Mouse (Mus musculus): ENCODE measurements around the gene Dlx2.

Dlx2 gene

DNA sequence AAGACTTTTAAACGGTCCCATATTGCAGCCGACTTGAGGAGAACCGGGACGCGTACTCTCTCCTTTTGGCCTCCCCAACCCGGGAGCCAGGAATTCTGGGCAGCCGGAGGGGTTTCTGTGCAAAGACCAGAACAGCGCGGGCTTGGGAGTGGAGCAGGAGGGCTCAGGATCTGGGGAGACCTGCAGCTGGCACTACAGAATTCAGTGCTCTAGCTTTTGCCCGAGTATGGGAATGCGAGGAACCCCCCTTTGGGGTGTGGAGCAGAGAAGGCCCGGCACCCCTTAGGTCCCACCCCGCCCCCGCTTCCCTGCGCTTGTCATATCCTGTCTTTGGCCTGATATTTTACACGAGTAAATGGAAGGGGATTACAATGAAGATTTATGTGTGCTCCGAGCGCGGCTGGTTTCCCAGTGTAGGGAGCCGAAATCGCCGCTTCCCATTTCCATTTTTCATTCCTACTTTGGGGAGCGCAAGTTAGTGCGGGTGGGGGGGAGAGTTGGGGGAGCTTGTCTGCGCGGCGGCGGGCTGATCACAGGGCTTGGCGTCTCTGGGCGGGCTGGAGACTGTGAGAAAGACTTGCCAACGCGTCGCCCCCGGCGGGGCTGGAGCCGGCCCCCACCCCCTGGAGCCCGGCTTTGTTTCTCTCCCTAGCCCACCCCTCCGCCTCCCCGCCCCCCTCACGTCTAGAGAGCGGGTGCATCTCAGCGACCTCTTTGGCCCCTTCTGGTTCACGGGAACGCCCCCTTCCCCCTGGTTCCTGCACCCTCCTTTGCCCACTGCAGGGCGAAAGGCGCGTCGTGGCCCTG lies 5.7 kb downstream of the Dlx2 start:
- CTCF ChIA-PET, result interaction anchor here (0.6 to 0.7 kb wide), 3 partner anchors 289 to 1928 kb away, joined by 3 to 4 read pairs (median 4); no protein-coding TSS in a partner anchor

DNA sequence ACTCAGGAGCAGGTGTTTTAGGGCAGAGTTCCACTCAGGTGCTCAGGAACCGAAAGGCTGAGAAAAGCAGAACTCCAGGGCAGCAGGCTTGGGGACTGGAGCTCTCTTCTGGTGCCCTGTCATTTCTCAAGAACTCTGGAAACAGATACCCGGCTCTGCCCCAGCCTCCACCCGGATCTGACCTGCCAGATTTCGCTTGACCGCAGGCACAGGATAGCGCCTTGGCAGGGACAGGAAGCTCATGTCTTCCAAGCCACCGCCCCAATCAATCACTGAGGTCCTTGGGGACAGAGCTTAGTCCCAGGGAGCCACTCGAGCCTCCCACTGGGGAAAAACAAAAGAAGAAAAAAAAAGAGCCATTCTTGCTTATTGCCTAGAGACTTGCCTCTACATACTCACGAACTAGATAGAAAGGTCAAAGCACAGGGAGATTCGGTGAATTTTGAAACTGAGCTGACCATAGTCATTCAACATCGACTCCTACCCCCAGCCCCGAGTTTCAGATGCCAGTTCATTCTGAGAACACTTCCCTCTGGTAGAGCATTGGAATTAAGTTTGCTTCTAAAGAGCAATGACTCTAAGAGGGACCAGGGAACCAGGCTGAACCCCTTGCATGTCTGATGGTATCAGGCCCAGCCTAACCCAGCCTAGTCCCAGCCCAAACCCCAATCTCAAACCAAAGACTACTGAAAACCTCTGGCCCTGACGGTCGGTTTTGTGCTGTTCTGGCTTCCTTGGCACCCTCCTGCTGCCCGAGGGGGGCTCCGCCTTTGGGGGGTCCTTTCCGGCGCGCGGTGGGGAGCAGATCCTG lies 12.1 kb downstream of the Dlx2 start:
- CTCF ChIA-PET, result no interaction called here

DNA sequence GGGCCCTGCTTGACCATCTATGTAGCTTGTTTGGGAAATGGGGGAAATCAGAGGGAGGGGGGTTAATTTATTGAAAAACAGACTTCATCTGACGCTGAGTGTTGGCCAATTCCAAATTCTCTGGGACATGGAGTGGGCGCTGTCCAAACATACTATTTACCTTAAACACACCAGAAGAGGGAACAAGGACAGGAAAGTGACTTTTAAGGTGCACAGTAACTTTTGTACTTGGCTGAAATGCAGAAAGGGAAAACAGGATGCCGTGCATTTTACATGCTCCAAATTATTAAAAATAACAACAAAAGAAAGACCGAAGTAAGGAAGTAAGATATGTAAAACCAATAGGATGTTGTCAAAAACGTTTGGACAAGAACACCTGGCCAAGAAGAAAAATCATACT lies 13.5 kb downstream of the Dlx2 start:
- CTCF ChIA-PET, result interaction anchor here (0.6 to 1.6 kb wide), 5 partner anchors 10 to 1861 kb away, joined by 3 to 26 read pairs (median 5); no protein-coding TSS in a partner anchor

DNA sequence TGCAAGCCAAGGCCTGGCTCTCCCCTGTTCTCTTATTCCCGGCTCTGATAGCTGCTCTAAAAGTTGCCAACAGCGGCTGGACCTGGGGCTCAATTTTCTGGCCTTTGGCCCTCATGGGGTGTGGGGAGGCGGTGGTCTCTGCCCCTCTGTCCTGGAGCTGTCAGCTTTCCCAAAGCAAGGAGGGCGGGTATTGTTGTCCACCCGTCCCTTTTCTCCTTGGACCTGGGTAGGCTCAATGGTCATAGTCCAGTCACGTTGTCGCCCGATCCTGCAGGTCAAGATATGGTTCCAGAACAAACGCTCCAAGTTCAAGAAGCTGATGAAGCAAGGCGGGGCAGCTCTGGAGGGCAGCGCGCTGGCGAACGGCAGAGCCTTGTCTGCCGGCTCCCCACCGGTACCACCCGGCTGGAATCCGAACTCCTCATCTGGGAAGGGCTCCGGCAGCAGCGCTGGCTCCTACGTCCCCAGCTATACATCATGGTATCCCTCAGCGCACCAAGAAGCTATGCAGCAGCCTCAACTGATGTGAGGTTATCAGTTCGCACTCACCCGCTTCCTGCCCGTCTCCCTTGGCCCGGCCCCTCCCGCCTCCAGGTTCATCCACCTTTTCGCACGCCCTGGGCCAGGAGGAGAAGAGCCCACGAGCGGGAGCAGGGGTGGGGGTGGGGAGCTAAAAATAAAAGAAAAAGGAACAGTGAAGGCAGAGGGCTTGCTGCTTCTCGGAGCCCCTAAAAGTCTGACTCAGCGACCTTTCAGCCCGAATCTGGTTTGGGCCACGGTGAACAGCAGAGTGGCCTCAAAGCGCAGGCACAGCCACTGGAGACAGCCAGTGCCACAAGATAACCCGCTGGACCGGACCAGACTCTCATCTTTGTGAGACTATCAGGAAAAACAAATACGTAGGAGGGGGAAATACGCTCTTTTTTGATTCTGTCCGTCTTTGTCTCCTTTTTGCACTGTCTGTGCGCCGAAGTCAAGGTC lies 14.3 kb downstream of the Dlx2 start:
- CTCF ChIA-PET, result interaction anchor here (0.6 to 1.6 kb wide), 5 partner anchors 10 to 1861 kb away, joined by 3 to 26 read pairs (median 5); no protein-coding TSS in a partner anchor

DNA sequence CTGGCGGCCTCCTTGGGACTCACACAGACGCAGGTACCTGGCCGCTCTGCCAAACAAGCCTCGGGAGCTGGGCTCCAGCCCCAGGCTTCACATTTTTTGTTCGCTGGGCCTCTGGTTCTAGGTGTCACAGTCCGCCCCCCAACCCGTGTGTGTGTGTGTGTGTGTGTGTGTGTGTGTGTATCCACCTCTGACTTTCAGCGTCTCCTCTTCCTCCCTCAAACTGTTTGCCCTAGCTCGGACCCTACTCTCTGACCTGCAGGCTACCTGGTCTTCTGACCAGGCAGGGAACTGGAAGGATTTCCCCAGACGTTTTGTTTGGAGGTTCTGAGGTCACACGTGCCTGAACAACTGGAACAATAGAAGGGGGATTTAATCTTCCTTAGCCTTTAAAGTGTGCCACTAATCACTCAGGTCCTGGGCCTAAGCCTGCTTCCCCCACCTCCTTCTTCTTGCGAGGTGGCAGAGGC lies 15.4 kb downstream of the Dlx2 start:
- CTCF ChIA-PET, result no interaction called here

DNA sequence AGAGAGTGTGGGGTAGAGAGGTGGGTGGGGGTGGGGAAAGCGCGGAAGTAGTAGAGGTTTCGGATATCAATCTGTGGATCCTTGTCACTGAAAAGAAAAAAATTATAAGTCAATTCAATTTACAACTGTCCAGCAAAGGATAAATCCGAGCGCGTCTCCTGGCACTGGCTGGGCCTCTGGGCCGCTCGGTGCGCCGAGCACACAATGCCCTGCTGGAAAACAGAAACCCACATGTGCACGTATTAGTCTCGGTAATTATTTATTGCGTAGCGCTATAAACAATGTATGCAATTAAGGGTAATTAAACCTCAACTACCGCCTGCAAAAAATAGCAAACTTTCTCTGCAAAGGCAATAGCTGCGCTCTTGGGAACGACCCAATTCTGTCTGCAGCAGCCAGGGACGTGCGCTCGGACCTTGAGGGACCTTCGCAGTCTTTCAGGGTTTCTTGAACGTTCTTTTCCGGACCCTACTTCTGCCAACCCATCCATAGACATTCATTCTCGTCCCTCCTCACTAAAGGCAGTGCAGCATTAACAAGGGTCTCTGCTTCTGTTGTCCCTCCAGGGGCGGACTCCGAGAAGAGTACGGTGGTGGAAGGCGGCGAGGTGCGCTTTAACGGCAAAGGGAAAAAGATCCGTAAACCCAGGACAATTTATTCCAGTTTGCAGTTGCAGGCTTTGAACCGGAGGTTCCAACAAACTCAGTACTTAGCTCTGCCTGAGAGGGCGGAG lies 16.0 kb downstream of the Dlx2 start:
- CTCF ChIA-PET, result no interaction called here

DNA sequence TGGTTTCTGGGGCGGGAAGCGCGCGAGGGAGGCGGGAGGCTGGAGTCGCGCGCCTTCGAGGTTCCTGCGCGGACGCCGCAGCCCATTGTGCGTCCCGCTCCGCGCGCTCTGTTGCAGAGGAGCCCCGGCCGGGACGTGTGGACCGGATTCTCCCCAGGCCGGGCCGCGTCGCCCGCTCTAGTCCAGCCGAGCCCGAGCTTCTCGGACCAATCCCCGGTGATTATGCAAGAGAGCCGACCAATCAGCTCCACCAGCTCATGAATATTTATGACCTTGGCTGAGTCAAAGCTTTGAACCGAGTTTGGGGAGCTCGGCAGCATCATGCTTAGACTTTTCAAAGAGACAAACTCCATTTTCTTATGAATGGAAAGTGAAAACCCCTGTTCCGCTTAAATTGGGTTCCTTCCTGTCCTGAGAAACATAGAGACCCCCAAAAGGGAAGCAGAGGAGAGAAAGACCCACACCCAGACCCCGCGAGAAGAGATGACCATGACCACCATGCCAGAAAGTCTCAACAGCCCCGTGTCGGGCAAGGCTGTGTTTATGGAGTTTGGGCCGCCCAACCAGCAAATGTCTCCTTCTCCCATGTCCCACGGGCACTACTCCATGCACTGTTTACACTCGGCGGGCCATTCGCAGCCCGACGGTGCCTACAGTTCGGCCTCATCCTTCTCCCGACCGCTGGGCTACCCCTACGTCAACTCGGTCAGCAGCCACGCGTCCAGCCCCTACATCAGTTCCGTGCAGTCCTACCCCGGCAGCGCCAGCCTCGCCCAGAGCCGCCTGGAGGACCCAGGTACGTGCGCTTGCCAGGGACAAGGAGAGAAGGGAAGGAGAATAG lies 16.8 kb downstream of the Dlx2 start:
- CTCF ChIA-PET, result no interaction called here

DNA sequence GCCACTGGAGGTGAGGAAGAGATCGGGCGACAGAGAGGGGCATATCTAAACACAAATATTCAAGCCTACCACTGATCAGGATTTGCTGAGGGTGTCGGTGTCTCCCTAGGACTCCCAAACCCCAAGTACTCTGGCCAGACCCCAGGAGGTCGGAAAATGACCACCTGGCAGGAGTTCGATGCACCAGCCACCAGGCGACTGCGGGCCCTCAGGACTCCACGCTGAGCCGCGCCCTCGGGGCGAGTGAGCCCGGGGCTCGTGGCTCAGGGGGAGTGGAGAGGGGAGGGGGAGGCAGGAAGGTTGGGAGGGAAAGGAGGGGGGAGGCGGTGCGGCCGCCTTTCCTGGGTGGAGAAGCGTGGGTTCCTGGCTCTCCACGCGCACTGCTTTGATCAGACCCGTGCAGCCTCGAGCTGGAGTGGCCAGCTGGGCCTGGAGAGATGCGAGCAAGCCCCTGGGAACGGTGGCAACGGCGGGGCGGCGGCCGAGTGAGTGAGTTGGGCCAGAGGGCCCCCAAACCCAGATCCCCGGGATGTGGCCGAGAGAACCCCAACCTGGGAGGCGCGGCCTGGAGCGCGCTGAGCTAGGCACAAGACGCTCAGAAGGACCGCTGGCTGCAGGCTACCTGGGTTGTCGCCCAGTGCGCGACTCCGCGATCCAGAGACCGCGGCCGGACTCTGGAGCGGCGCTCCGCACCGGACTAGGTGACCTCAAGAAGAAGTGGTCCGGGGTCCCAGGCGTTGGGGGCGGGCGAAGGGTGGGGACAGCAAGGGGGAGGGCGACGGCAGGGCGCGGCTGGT lies 17.6 kb downstream of the Dlx2 start:
- CTCF ChIA-PET, result interaction anchor here (1.0 kb wide), 1 partner anchor 10 kb away, joined by 5 read pairs; no protein-coding TSS in a partner anchor

DNA sequence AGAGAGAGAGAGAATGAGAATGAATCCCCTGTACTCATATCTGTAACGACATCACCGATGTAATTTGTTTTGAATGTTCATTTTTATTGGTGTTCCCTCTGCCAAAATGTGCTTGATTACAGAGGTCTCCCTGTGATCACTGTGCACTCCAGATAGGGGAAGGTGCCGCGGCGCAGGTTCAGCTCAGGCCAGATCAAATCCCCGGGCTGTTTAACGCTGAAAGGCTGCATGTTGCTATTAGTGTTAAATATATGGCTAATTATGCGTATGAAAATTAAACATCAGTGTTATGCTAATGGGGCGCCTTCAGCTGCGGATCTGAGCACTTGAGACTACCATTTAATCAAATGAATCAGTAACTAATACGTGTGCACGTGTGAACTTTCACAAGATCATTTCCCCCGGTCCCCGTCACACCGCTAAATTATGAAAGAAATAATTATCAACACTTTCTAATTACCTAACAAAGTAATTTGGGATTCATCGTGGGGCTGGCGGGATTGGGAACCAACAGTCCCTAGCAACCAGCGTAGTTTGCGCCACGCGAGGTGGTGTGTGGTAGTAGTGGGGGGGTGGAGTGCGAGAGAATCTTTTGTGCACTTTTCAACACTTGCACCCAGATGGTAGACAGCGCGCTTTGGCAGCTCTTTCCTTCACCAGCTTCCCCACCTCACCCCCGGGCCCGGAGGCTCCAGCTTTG lies 18.4 kb downstream of the Dlx2 start, which contains the start of gene Dlx1:
TSS of gene Dlx1 (plus strand) at position 100 of the 700 bp plus-strand sequence.
- CTCF ChIA-PET, result interaction anchor here (1.0 kb wide), 1 partner anchor 10 kb away, joined by 5 read pairs; no protein-coding TSS in a partner anchor

DNA sequence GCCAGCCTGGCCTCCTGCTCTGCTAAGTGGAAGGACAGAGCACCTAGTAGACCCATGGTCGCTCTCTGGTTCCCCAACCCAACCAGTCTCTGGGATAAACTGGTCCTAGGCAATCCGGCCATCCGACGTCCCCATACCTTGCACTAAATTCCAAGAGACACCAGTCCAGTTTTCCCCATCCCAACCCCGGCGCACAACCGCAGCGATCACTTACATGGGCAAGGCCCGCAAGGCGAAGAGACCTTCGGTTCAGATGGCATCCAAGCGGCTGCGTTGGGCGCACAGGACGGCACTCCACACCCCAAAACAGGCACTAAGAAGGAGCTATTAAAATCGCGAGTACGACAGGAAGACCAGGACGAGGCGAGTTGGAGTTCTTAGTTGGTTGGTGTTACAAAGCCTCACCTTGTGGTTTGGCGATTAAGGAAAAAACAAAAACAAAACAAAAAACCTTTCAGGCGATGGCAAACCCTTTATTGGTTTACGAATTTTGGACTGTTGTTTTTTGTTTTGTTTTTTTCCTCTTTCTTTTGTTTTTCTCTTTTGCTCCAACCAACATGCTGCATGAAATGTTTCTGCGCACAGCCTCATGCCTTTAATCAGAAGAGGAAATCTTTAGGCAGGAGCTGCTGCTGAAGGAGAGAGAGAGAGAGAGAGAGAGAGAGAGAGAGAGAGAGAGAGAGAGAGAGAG lies 19.1 kb downstream of the Dlx2 start:
- CTCF ChIA-PET, result interaction anchor here (0.5 kb wide), 1 partner anchor 678 kb away, joined by 5 read pairs; no protein-coding TSS in a partner anchor

DNA sequence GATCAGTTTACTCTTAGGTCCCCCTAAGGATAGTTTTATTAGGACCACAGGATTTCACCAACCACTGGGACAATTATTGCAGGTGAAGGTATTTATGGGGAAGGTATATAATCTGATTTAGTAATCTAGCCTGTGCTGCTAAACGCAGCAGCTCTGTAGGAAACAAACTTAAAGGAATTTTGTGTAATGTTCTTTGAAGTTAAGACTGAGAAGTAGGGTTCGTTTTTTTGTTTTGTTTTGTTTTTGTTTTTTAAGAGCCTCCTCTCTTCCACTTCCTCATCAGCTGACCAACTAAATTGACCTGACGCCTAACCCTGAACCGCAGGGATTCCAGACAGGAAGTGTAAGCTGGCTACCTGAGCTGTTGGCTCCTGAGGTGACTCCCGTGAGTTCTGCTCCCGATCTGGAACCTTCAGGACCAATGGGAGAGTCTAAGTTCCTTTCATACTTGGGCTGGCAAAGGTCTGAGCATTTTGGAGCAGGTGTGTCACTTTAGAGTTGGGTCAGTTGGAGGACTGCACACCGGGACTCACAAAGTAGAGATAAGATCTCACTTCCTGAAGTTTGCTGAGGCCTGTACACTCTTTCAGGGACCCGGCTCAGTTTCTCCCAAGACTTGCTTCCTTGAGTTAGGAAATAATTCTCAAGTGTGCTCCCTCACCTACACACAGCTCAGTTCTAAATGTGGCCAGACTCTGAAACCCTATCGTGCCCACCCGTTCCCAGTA lies 19.8 kb downstream of the Dlx2 start:
- CTCF ChIA-PET, result interaction anchor here (0.5 kb wide), 1 partner anchor 679 kb away, joined by 5 read pairs; no protein-coding TSS in a partner anchor

DNA sequence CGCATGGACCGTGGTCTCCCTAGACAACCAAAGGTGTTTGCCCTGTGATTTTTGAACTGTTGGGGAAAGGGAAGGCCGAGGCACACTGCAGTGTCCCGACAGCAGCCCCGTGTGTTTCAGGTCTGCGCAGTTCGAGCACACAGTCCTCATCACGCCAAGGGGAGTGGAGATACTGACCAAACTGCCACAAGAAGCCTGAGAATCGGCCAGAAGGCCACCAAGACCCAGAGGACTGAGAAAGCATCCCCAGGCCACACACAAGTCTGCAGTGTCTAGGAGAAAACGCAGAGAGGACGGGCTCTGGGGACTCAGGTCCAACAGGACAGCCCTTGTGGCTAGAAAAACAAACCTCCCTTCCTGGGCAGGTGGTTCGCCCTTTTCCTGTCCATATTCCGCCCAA lies 21.8 kb downstream of the Dlx2 start:
- CTCF ChIA-PET, result no interaction called here

DNA sequence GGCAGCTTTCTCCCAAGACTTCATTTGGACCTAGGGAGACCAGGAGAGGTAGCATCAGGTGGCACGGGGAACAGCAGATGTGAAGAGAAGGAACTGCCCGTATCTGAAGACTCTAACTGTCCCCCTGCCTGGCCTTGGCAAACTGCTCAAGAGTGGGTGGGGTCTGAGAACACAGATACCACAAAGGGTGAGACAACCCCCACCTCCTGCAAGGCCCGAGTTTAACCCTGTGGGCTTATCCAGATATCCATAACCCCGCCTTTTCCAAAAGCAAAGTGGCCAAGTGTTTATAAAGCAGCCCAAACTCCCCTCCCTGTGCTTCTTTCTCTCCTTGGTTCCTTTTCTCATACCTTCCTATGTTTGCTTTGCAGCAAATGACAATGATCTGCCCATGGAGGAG lies 23.1 kb downstream of the Dlx2 start:
- CTCF ChIA-PET, result interaction anchor here (0.7 kb wide), 1 partner anchor 540 kb away, joined by 3 read pairs; no protein-coding TSS in a partner anchor

DNA sequence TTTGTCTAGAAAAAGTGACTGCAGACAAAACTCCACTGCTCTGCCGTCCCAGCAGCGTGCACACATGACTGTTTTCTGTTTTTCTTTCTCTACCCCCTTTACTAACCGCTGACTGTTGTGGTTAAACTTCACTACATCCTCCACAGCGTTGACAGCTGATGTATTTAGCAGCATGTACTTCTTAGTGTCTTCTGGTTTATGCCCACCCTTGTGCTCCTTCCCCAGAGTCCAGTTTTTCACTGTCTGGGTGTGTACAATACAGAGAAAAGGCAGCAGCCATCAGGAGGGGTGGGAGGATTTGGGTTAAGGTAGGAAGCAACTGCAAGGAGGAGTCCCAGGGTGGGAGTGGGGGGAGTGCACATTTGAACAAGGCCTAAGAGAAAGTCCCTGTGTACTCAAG lies 23.7 kb downstream of the Dlx2 start:
- CTCF ChIA-PET, result interaction anchor here (0.7 kb wide), 1 partner anchor 541 kb away, joined by 3 read pairs; no protein-coding TSS in a partner anchor

DNA sequence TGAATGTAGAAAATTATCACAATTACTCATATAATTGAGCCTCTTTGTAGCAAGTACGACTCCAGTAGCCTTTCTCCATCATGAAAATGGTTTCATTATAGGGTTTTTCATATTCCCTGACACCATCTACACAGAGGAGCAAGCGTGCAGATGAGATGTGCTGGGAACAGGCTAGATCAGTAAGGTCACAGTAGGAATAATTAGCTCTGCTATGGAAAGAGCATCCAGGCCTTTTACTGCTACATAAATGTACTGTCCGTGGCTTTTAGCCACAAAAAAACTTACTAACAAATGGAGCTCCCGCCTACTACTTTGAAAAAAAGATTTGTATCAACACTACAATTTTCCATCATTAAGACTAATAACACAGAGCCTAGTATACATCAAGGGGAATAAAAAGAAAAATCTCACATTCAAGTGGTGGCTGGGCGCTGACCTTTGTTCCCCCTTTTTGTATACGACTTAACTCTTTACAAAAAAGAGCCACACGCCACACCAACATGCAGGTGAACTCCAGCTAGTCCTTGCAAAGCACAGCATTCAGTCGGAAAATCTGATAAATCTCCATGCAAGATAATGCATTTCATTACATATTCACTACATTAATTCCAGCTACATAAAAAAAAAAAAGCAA lies 29.0 kb downstream of the Dlx2 start:
- CTCF ChIA-PET, result no interaction called here

DNA sequence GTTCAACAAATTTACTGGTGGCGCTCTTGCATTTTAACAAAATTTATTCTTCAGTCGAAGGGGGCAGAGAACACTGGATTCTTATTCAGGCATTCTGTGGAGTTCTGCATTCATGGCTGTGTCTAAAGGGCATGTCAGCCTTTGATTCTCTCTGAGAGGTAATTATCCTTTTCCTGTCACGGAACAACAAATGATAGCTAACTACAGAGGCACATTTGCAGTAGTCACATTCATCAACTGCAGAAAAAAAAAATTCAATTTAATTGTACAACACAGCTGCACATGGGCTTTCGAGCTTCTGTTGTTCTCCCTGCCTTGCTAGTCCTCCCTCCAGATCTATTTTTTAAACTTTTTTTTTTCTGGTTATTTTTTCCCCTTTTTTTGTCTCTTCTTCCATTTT lies 29.6 kb downstream of the Dlx2 start:
- CTCF ChIA-PET, result no interaction called here

Data from spleen, embryonic (tissue).